Mouse (Mus musculus): ENCODE results near the gene Tesc. TPM values are rescaled to one million over a fixed set of nuclear protein-coding genes. Genes with fewer than 3 reads are reported as not detected.

Gene Tesc
- 14.5 and 16.3 TPM in 2 replicates for polyA plus RNA-seq (2014; fragmentation: Nextera tagmentation; extraction: Ambion mirVana)

- peaks cover 51% of the 10 kb centered on the region for H3K27me3 ChIP-seq (ENCODE audit: control insufficient read depth, insufficient read depth, low read length)
- peak within 1 kb of the TSS; percentile 53 to 76 for H3K4me3 ChIP-seq (ENCODE audit: control insufficient read depth in 1 of 2, insufficient read depth in 1 of 2, low read depth in 1 of 2, low read length in 2 of 2)
- no peak for ATAC-seq (ENCODE audit: insufficient number of reproducible peaks, insufficient read depth, low FRiP score, low read depth)
- H3K36me3 ChIP-seq (ENCODE audit: control insufficient read depth, insufficient read depth, low read length), result no peaks in the 10 kb centered on the region
- peak within 1 kb of the TSS; percentile 99 for H3K4me2 ChIP-seq (ENCODE audit: low read length)
- WGBS, result under 1% methylated on average over 49 of the region's 63 CpGs
- no peak within 1 kb of the TSS for H3K27ac ChIP-seq (replicated peaks in 1 of 2; ENCODE audit: control insufficient read depth in 1 of 2, insufficient read depth in 1 of 2, low read depth in 2 of 2, low read length in 2 of 2)
- H3K4me1 ChIP-seq (ENCODE audit: control insufficient read depth in 2 of 2, insufficient read depth in 2 of 2, low read length in 2 of 2), result peaks cover 12 to 38% of the 10 kb centered on the region in 2 experiments; a peak in 3 of 4 replicates
- no peaks in the 10 kb centered on the region for H3K9me3 ChIP-seq (ENCODE audit: control insufficient read depth, low read length)
- peak within 1 kb of the TSS; percentile 72 for H3K9ac ChIP-seq (ENCODE audit: low read length)
Observed at GRCm38 (mm10) chr5:118027698-118028190, at the start of gene Tesc. Gene Tesc, plus strand, starts transcription at chr5:118027743.

GRCm38 (mm10) chr5:117978159-117978697 is 49.3 kb upstream of the Tesc start:
- H3K4me3 ChIP-seq (ENCODE audit: control insufficient read depth in 1 of 2, insufficient read depth in 1 of 2, low read depth in 1 of 2, low read length in 2 of 2), result peak overlapping the region; percentile 80 to 99; a peak in 3 of 4 replicates

DNA sequence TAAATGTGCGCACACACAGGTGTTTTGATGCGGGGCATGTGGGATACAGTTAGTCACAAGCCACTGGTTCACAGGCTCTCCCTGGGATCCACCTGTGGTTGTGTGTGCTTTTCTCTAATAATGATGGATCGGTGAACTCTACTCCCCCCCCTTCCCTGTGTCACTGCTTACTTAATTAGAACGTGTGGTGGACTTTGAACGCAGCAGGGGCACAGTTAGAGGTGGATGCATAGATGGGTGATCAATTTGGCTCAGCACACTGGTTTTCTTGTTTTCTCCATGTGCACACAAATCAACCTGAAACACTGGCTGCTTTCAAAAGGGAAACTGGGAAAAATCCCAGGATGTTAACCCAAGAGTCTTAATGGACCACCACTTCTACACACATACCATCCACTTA is 48.5 kb upstream of the Tesc start:
- peaks cover 9 to 12% of the 10 kb centered on the region in 2 experiments for H3K4me1 ChIP-seq (ENCODE audit: control insufficient read depth in 2 of 2, insufficient read depth in 2 of 2, low read length in 2 of 2)
- H3K4me3 ChIP-seq (ENCODE audit: control insufficient read depth in 1 of 2, insufficient read depth in 1 of 2, low read depth in 1 of 2, low read length in 2 of 2), result no peak overlapping the region
- H3K9me3 ChIP-seq (ENCODE audit: control insufficient read depth, low read length), result no peaks in the 10 kb centered on the region
- peaks cover 51% of the 10 kb centered on the region for H3K36me3 ChIP-seq (ENCODE audit: control insufficient read depth, insufficient read depth, low read length)
- 95% methylated on average over 5 of the region's 5 CpGs for WGBS
- H3K27me3 ChIP-seq (ENCODE audit: control insufficient read depth, insufficient read depth, low read length), result no peaks in the 10 kb centered on the region
- no peak overlapping the region for H3K9ac ChIP-seq (ENCODE audit: low read length)
- ATAC-seq (ENCODE audit: insufficient number of reproducible peaks, insufficient read depth, low FRiP score, low read depth), result no peak
- H3K4me2 ChIP-seq (ENCODE audit: low read length), result no peak overlapping the region
- no peak overlapping the region for H3K27ac ChIP-seq (replicated peaks in 1 of 2; ENCODE audit: control insufficient read depth in 1 of 2, insufficient read depth in 1 of 2, low read depth in 2 of 2, low read length in 2 of 2)

More at GRCm38 (mm10) chr5:117978159-117978697, 49.3 kb upstream of the Tesc start:
- Histone ChIP-seq H3K4me1 (ENCODE audit: control insufficient read depth in 2 of 2, insufficient read depth in 2 of 2, low read length in 2 of 2) (peaks cover 9 to 12% of the 10 kb centered on the region in 2 experiments), H3K27me3 (ENCODE audit: control insufficient read depth, insufficient read depth, low read length) (no peaks in the 10 kb centered on the region), H3K9me3 (ENCODE audit: control insufficient read depth, low read length) (no peaks in the 10 kb centered on the region), H3K36me3 (ENCODE audit: control insufficient read depth, insufficient read depth, low read length) (peaks cover 42% of the 10 kb centered on the region), H3K27ac (replicated peaks in 1 of 2; ENCODE audit: control insufficient read depth in 1 of 2, insufficient read depth in 1 of 2, low read depth in 2 of 2, low read length in 2 of 2) (no peak overlapping the region), H3K9ac (ENCODE audit: low read length) (peak overlapping the region; percentile 98), H3K4me2 (ENCODE audit: low read length) (peak overlapping the region; percentile 77)
- WGBS, result 70% methylated on average over 17 of the region's 17 CpGs
- no peak for ATAC-seq (ENCODE audit: insufficient number of reproducible peaks, insufficient read depth, low FRiP score, low read depth)

DNA sequence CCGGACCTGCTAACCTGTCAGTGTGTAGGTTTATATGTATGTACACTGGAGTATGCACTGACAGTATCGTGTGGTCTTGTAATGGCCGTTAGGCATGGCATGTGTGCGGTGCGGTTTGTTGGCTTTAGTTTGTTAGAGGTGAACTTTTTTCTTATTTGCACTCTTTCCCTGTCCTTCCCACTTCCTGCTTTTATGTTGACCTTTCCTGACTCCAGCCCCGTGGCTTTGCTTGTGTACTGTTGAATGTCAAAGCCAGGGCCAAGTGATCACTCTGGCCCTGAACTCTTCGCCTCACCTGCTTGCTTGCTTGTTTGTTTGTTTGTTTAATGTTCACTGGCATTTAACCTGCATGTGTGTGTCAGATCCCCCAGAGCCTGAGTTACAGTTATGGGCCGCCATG is 46.6 kb upstream of the Tesc start:
- no peaks in the 10 kb centered on the region for H3K9me3 ChIP-seq (ENCODE audit: control insufficient read depth, low read length)
- no peak overlapping the region for H3K27ac ChIP-seq (replicated peaks in 1 of 2; ENCODE audit: control insufficient read depth in 1 of 2, insufficient read depth in 1 of 2, low read depth in 2 of 2, low read length in 2 of 2)
- no peak for ATAC-seq (ENCODE audit: insufficient number of reproducible peaks, insufficient read depth, low FRiP score, low read depth)
- H3K4me1 ChIP-seq (ENCODE audit: control insufficient read depth in 2 of 2, insufficient read depth in 2 of 2, low read length in 2 of 2), result peaks cover 9 to 12% of the 10 kb centered on the region in 2 experiments
- no peaks in the 10 kb centered on the region for H3K27me3 ChIP-seq (ENCODE audit: control insufficient read depth, insufficient read depth, low read length)
- 85% methylated on average over 8 of the region's 8 CpGs for WGBS
- H3K4me3 ChIP-seq (ENCODE audit: control insufficient read depth in 1 of 2, insufficient read depth in 1 of 2, low read depth in 1 of 2, low read length in 2 of 2), result no peak overlapping the region
- no peak overlapping the region for H3K9ac ChIP-seq (ENCODE audit: low read length)
- no peak overlapping the region for H3K4me2 ChIP-seq (ENCODE audit: low read length)
- H3K36me3 ChIP-seq (ENCODE audit: control insufficient read depth, insufficient read depth, low read length), result peaks cover 68% of the 10 kb centered on the region

GRCm38 (mm10) chr5:117981943-117982342 is 45.6 kb upstream of the Tesc start:
- Histone ChIP-seq H3K36me3 (ENCODE audit: control insufficient read depth, insufficient read depth, low read length) (peaks cover 78% of the 10 kb centered on the region), H3K4me1 (ENCODE audit: control insufficient read depth in 2 of 2, insufficient read depth in 2 of 2, low read length in 2 of 2) (peaks cover 8 to 9% of the 10 kb centered on the region in 2 experiments; a peak in 3 of 4 replicates), H3K27me3 (ENCODE audit: control insufficient read depth, insufficient read depth, low read length) (no peaks in the 10 kb centered on the region), H3K9ac (ENCODE audit: low read length) (no peak overlapping the region), H3K27ac (replicated peaks in 1 of 2; ENCODE audit: control insufficient read depth in 1 of 2, insufficient read depth in 1 of 2, low read depth in 2 of 2, low read length in 2 of 2) (no peak overlapping the region), H3K4me2 (ENCODE audit: low read length) (no peak overlapping the region), H3K4me3 (ENCODE audit: control insufficient read depth in 1 of 2, insufficient read depth in 1 of 2, low read depth in 1 of 2, low read length in 2 of 2) (no peak overlapping the region), H3K9me3 (ENCODE audit: control insufficient read depth, low read length) (no peaks in the 10 kb centered on the region)
- WGBS, result 81% methylated on average over 5 of the region's 5 CpGs
- no peak for ATAC-seq (ENCODE audit: insufficient number of reproducible peaks, insufficient read depth, low FRiP score, low read depth)

- no peak for ATAC-seq (ENCODE audit: insufficient number of reproducible peaks, insufficient read depth, low FRiP score, low read depth)
- H3K4me3 ChIP-seq (ENCODE audit: control insufficient read depth in 1 of 2, insufficient read depth in 1 of 2, low read depth in 1 of 2, low read length in 2 of 2), result no peak overlapping the region
- no peaks in the 10 kb centered on the region for H3K9me3 ChIP-seq (ENCODE audit: control insufficient read depth, low read length)
- peaks cover 98% of the 10 kb centered on the region for H3K36me3 ChIP-seq (ENCODE audit: control insufficient read depth, insufficient read depth, low read length)
- H3K4me1 ChIP-seq (ENCODE audit: control insufficient read depth in 2 of 2, insufficient read depth in 2 of 2, low read length in 2 of 2), result no peaks in the 10 kb centered on the region; a peak in 1 of 4 replicates
- no peak overlapping the region for H3K4me2 ChIP-seq (ENCODE audit: low read length)
- 67% methylated on average over 4 of the region's 4 CpGs for WGBS
- no peak overlapping the region for H3K9ac ChIP-seq (ENCODE audit: low read length)
- no peaks in the 10 kb centered on the region for H3K27me3 ChIP-seq (ENCODE audit: control insufficient read depth, insufficient read depth, low read length)
- no peak overlapping the region for H3K27ac ChIP-seq (replicated peaks in 1 of 2; ENCODE audit: control insufficient read depth in 1 of 2, insufficient read depth in 1 of 2, low read depth in 2 of 2, low read length in 2 of 2)
Observed at GRCm38 (mm10) chr5:117986327-117986726, 41.2 kb upstream of the Tesc start.

- H3K9me3 ChIP-seq (ENCODE audit: control insufficient read depth, low read length), result no peaks in the 10 kb centered on the region
- no peak overlapping the region for H3K4me3 ChIP-seq (ENCODE audit: control insufficient read depth in 1 of 2, insufficient read depth in 1 of 2, low read depth in 1 of 2, low read length in 2 of 2)
- WGBS, result 91% methylated on average over 3 of the region's 3 CpGs
- no peak overlapping the region for H3K9ac ChIP-seq (ENCODE audit: low read length)
- ATAC-seq (ENCODE audit: insufficient number of reproducible peaks, insufficient read depth, low FRiP score, low read depth), result no peak
- H3K36me3 ChIP-seq (ENCODE audit: control insufficient read depth, insufficient read depth, low read length), result peaks cover 99% of the 10 kb centered on the region
- H3K27me3 ChIP-seq (ENCODE audit: control insufficient read depth, insufficient read depth, low read length), result no peaks in the 10 kb centered on the region
- H3K4me2 ChIP-seq (ENCODE audit: low read length), result no peak overlapping the region
- H3K4me1 ChIP-seq (ENCODE audit: control insufficient read depth in 2 of 2, insufficient read depth in 2 of 2, low read length in 2 of 2), result no peaks in the 10 kb centered on the region; a peak in 1 of 4 replicates
- no peak overlapping the region for H3K27ac ChIP-seq (replicated peaks in 1 of 2; ENCODE audit: control insufficient read depth in 1 of 2, insufficient read depth in 1 of 2, low read depth in 2 of 2, low read length in 2 of 2)
Observed at GRCm38 (mm10) chr5:117987891-117988290, 39.7 kb upstream of the Tesc start.

DNA sequence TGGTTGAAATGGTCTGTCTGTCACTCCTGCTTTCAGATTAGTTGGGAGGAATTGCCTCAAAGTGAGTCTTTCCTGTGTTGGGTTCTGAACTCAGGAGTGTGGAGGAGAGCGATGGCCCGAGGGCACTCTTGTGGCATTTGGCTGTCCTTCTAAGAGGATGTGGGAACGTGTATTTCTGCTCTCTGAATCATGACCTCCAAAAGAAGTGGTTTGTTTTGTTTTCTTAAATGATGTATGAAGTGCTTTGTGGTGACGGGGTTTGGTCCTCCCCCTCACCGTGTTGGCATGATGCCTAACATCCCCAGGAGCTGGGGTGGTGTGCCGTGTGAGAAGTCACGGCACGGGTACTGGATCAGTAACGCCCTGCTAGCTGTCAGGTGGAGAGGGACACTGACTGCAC is 39.2 kb upstream of the Tesc start:
- Histone ChIP-seq H3K27me3 (ENCODE audit: control insufficient read depth, insufficient read depth, low read length) (no peaks in the 10 kb centered on the region), H3K4me2 (ENCODE audit: low read length) (no peak overlapping the region), H3K4me3 (ENCODE audit: control insufficient read depth in 1 of 2, insufficient read depth in 1 of 2, low read depth in 1 of 2, low read length in 2 of 2) (no peak overlapping the region), H3K4me1 (ENCODE audit: control insufficient read depth in 2 of 2, insufficient read depth in 2 of 2, low read length in 2 of 2) (no peaks in the 10 kb centered on the region; a peak in 1 of 4 replicates), H3K27ac (replicated peaks in 1 of 2; ENCODE audit: control insufficient read depth in 1 of 2, insufficient read depth in 1 of 2, low read depth in 2 of 2, low read length in 2 of 2) (no peak overlapping the region), H3K9ac (ENCODE audit: low read length) (no peak overlapping the region), H3K9me3 (ENCODE audit: control insufficient read depth, low read length) (no peaks in the 10 kb centered on the region), H3K36me3 (ENCODE audit: control insufficient read depth, insufficient read depth, low read length) (peaks cover 99% of the 10 kb centered on the region)
- no peak for ATAC-seq (ENCODE audit: insufficient number of reproducible peaks, insufficient read depth, low FRiP score, low read depth)
- WGBS, result 69% methylated on average over 9 of the region's 9 CpGs
